Mouse (Mus musculus): ENCODE measurements at regions not wholly inside any gene's neighbourhood (a gene's known extent, or its start where the extent isn't known, plus 50 kb on each side); places are given as distances from the start of the nearest gene placed in this dataset.

- H3K36me3 ChIP-seq, result no peaks in the 10 kb centered on the region
- H3K27ac ChIP-seq (replicated peaks), result no peak overlapping the region
- no peaks in the 10 kb centered on the region for H3K27me3 ChIP-seq (replicated peaks)
- H3K9me3 ChIP-seq, result no peaks in the 10 kb centered on the region
- WGBS, result 88% methylated on average over 6 of the region's 6 CpGs
- no peak overlapping the region for H3K9ac ChIP-seq
- H3K4me1 ChIP-seq, result peaks cover 5% of the 10 kb centered on the region; the same call in 1 of the 2 replicates
- no peak overlapping the region for H3K4me3 ChIP-seq
- no peak overlapping the region for H3K4me2 ChIP-seq
- no peak for ATAC-seq (ENCODE audit: extremely low read depth, insufficient number of reproducible peaks, low FRiP score, low TSS enrichment)
These were observed 83.5 kb upstream of the Dock1 start for GRCm38 (mm10) chr7:134586990-134587389.

DNA sequence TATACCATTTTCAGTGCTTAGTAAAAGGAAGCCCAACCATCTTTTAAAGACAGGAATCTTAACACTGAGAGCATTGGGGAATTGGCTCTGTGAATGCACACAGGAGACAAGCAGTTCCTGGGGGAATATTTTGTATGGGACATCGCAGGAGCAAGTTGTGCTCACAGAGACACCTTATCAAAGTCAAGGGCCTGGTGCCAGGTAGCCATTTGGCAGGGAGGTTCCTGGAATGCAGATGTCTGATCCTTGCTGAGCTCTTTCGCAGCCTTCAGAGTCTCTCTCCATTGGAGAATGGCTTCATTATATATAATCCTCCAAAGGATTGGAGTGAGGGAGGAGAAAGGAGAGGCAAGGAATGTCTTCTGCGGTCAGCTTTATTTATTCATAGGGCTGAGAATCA lies 62.6 kb upstream of the Dock1 start:
- Histone ChIP-seq H3K4me2 (no peak overlapping the region), H3K9me3 (no peaks in the 10 kb centered on the region), H3K27ac (replicated peaks) (no peak overlapping the region), H3K36me3 (no peaks in the 10 kb centered on the region), H3K4me1 (peaks cover 3% of the 10 kb centered on the region), H3K4me3 (no peak overlapping the region), H3K27me3 (replicated peaks) (no peaks in the 10 kb centered on the region), H3K9ac (no peak overlapping the region)
- WGBS, result 36% methylated on average over 3 of the region's 3 CpGs
- no peak for ATAC-seq (ENCODE audit: extremely low read depth, insufficient number of reproducible peaks, low FRiP score, low TSS enrichment)

GRCm38 (mm10) chr7:134610159-134610558 lies 60.3 kb upstream of the Dock1 start:
- Histone ChIP-seq H3K9me3 (no peaks in the 10 kb centered on the region), H3K27ac (replicated peaks) (no peak overlapping the region), H3K36me3 (no peaks in the 10 kb centered on the region), H3K27me3 (replicated peaks) (no peaks in the 10 kb centered on the region), H3K4me1 (peaks cover 3% of the 10 kb centered on the region), H3K9ac (no peak overlapping the region), H3K4me3 (no peak overlapping the region), H3K4me2 (no peak overlapping the region)
- WGBS, result 53% methylated on average over 2 of the region's 2 CpGs
- ATAC-seq (ENCODE audit: extremely low read depth, insufficient number of reproducible peaks, low FRiP score, low TSS enrichment), result no peak

GRCm38 (mm10) chr7:134611371-134611770 lies 59.1 kb upstream of the Dock1 start:
- Histone ChIP-seq H3K9me3 (no peaks in the 10 kb centered on the region), H3K4me2 (no peak overlapping the region), H3K9ac (no peak overlapping the region), H3K4me3 (no peak overlapping the region), H3K27ac (replicated peaks) (no peak overlapping the region), H3K36me3 (no peaks in the 10 kb centered on the region), H3K27me3 (replicated peaks) (no peaks in the 10 kb centered on the region), H3K4me1 (peaks cover 3% of the 10 kb centered on the region)
- WGBS, result 80% methylated on average over 9 of the region's 9 CpGs
- no peak for ATAC-seq (ENCODE audit: extremely low read depth, insufficient number of reproducible peaks, low FRiP score, low TSS enrichment)

GRCm38 (mm10) chr7:134612175-134612633 lies 58.2 kb upstream of the Dock1 start:
- no peaks in the 10 kb centered on the region for H3K36me3 ChIP-seq
- H3K27me3 ChIP-seq (replicated peaks), result no peaks in the 10 kb centered on the region
- H3K9ac ChIP-seq, result no peak overlapping the region
- H3K4me1 ChIP-seq, result peaks cover 3% of the 10 kb centered on the region
- no peak for ATAC-seq (ENCODE audit: extremely low read depth, insufficient number of reproducible peaks, low FRiP score, low TSS enrichment)
- H3K4me2 ChIP-seq, result no peak overlapping the region
- 77% methylated on average over 4 of the region's 4 CpGs for WGBS
- no peak overlapping the region for H3K27ac ChIP-seq (replicated peaks)
- H3K9me3 ChIP-seq, result no peaks in the 10 kb centered on the region
- H3K4me3 ChIP-seq, result no peak overlapping the region

GRCm38 (mm10) chr7:134619220-134619975 lies 51.1 kb upstream of the Dock1 start:
- Histone ChIP-seq H3K27ac (replicated peaks) (no peak overlapping the region), H3K9ac (no peak overlapping the region), H3K4me3 (no peak overlapping the region), H3K27me3 (replicated peaks) (no peaks in the 10 kb centered on the region), H3K9me3 (no peaks in the 10 kb centered on the region), H3K4me1 (no peaks in the 10 kb centered on the region), H3K4me2 (no peak overlapping the region), H3K36me3 (no peaks in the 10 kb centered on the region)
- ATAC-seq (ENCODE audit: extremely low read depth, insufficient number of reproducible peaks, low FRiP score, low TSS enrichment), result no peak
- WGBS, result 42% methylated on average over 2 of the region's 2 CpGs

GRCm38 (mm10) chr7:134620006-134620405 lies 50.4 kb upstream of the Dock1 start:
- no peaks in the 10 kb centered on the region for H3K9me3 ChIP-seq
- no peaks in the 10 kb centered on the region for H3K27me3 ChIP-seq (replicated peaks)
- ATAC-seq (ENCODE audit: extremely low read depth, insufficient number of reproducible peaks, low FRiP score, low TSS enrichment), result no peak
- no peak overlapping the region for H3K4me3 ChIP-seq
- H3K36me3 ChIP-seq, result no peaks in the 10 kb centered on the region
- WGBS, result 78% methylated on average over 5 of the region's 5 CpGs
- no peak overlapping the region for H3K4me2 ChIP-seq
- H3K4me1 ChIP-seq, result no peaks in the 10 kb centered on the region
- no peak overlapping the region for H3K9ac ChIP-seq
- H3K27ac ChIP-seq (replicated peaks), result no peak overlapping the region
